Mouse (Mus musculus): ENCODE results near the gene Cdc37.

Gene Cdc37

DNA sequence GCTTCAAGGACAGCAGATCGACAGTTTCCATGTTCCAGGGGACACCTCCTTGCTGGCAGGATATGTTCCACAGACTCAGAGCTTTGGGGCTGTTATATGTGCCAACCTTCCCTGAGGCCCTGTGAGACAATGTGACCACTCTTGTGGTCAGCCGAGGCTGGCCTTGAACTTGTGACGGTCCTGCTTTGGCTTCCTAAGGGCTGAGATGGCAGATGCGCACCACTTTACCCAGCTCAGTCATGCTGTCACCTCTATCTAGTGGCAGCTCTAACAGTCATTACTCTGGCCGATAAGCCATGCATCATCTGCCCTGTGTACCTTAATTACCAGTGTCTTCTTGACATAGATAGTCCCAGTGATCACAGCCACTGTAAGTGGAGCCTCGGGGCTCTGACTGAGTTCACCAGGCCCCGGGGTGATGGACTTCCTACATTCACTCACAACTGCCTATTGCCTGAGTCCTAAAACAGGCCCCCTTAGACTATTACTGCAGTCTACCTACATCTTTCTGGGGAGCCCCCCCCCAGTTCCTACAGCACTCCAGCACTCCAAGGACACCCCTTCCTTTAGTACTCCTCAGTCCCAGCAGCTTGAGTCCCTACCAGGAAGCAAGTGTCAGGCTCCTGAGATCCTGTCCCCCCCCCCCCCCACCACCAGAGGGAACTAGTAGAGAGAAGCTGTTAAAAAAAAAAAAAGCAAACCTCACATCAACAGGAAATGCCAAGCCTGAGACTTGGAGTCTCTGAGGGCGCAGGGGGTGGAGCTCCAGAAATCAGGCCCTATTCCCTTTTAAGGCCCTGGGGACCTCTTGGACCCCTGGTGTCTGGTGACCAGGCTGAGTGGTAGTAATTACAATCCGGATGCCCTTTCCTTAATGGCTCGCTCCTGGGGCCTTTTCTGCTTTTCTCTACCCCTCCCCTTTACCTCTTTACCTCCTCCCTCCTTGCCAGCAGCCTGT lies 17.6 kb upstream of the Cdc37 start:
- DNase-seq (ENCODE audit: low spot score): peak; percentile 51

DNA sequence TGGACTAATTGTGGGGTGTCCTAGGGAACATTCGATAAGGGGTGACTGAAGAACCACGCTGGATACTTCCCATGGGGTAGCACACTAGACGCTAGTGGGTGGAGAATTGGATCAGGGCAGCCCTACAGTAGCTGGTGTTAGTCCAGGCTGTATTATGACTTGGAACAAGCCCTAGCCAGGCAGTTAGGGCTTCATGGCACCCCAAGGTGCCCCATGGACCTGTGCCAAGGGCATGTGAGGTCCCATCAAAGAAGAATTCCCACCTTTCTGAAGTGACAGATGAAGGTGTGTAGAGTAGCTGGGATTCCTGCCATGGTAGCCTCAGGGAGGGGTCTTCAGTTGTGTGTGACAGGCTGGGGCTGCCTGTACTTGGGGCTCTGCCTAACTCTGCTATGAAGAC lies 16.7 kb upstream of the Cdc37 start:
- no peak for DNase-seq (ENCODE audit: low spot score)

DNA sequence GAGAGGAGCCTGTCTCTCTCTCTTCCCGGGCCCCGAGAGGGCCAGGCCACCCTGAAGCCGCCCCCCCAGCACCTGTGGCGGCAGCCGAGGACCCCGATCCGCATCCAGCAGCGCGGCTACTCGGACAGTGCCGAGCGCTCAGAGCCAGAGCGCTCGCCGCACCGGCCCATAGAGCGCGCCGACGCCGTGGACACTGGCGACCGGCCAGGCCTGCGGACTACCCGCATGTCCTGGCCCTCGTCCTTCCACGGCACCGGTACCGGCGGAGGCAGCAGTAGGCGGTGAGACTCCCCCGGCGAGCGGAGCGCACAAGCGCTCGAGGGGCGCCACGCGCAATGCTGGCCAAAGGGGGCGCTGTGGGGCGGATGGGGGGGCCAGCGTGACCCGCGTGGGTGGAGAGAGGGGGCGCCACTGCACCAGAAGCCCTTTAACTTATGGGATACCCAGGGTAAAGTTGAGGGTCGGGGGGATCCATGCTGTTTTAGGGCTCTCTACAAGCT lies 16.2 kb upstream of the Cdc37 start:
- DNase-seq (ENCODE audit: low spot score): no peak

DNA sequence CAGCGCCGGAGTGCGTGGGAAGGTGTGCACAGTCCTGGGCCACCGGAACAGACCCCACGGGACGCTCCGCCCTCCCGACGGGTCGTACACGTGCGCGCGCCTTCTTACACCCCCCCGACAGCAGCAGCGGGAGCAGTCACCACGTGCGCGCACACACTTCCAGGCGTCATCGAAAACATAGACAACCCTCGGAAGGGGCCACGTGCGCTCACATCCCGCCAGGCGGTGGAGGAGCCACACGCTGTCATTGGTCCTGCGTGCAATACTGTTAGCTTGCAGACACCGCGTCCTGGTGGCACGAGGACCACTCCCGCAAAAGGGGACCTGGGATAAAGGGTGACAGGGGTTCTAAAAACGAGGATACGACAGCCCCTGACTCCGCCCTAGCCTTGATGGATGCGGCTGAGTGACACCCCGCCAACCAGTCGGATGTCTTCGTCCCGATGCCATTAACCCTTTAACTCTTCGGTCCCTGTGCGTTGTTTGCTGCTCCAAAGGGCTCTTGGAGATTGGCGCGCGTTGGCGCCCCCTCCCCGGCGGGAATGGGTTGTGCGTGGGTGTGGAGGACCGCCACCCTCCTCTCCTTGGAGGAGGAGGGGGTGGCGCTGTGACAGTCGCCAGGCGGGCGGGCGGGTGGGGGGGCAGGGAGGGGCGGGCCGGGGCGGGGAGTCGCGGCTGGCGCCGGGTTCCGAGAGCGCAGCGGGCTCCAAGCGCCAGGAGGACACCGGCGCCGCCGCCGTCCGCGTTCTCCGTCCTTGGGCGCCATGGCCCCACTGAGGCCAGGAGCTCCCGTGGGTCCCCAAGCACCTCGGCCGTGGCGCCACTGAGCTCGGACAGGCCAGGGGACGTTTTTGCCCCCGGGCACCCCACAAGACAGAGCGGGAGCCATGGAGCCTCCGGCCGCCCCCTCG lies 15.5 kb upstream of the Cdc37 start, which contains the start of gene Pde4a:
TSS of gene Pde4a (plus strand) at position 674 of the 911 bp plus-strand sequence.
- peak; percentile 26 for DNase-seq (ENCODE audit: low spot score)

GRCm38 (mm10) chr9:21164072-21164471 lies 14.3 kb upstream of the Cdc37 start:
- DNase-seq (ENCODE audit: low spot score): no peak

- no peak for DNase-seq (ENCODE audit: low spot score)
Observed at GRCm38 (mm10) chr9:21163086-21164050, 13.6 kb upstream of the Cdc37 start.

DNA sequence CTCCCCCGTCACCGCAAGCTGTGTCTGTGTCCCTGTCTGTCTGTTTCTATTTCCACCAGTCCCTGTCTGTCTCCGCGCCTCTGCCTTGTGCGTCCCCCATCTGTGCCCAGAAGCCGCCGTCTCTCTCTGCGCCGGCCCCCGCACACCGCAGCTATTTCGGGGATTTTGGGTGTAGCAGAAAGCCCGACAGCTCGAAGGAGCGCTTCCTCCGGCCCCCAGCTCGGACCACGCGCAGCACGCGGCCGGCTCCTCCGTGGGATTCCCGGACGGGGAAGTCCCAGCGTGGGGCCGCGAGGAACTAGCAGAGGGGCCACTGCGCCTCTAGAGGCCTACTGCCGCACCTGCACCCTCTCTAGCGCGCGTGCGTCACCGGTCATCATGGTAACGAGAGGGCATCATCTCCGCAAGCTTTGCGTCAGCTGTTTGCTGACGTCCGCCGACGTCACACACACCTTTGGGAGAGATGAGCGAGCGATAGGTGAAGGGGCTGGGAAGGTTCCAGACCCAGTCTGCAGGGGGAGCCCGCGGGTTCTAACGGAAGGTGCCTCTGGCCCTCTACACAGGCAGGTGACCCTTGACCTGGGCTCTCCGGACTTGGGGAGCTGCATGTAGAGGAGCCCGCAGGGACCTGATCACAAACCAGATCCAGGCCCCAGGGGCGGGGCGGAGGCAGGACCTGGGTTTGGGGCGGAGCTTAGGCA lies 11.6 kb upstream of the Cdc37 start:
- peak; percentile 87 for DNase-seq (ENCODE audit: low spot score)

DNA sequence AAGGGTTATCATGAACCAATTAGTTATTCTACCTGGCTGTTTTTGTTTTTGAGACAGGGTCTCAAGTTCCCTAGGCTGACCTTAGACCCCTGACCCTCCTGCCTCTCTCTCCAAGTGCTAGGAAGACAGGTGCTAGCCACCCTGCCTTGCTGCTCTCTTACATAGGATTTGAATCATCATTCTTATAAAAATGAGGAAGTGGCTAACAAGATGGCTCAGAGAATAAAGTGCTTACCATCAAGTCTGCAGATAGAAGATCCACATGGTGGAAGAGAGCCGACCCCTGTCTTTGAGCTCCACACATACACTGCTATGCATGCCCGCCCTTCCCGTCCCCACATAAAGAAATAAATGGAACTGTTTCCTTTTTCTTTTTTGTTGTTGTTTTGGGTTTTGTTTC lies 5.0 kb upstream of the Cdc37 start:
- no peak for DNase-seq (ENCODE audit: low spot score)

DNA sequence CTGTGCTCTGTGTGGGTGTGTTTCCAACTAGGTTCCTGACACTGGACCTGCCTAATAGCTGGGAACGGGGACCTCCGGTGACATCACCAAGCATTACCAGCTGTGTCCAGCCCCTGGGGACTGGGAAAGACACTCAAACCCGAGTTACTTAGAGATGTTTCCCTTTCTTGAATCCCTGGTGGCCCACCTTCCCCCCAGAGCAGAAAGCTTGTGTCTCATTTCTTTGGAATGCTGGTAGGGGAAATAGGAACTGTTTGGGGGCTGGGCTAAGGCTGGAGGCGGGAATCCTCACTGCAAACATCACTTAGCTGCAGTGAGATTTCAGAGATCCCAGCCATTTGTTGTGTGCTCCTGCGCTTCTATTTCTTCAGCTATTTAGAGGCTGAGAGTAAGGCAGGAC lies 4.1 kb upstream of the Cdc37 start:
- no peak for DNase-seq (ENCODE audit: low spot score)

- no peak for DNase-seq (ENCODE audit: low spot score)
Observed at GRCm38 (mm10) chr9:21153331-21153730, 3.5 kb upstream of the Cdc37 start.

DNA sequence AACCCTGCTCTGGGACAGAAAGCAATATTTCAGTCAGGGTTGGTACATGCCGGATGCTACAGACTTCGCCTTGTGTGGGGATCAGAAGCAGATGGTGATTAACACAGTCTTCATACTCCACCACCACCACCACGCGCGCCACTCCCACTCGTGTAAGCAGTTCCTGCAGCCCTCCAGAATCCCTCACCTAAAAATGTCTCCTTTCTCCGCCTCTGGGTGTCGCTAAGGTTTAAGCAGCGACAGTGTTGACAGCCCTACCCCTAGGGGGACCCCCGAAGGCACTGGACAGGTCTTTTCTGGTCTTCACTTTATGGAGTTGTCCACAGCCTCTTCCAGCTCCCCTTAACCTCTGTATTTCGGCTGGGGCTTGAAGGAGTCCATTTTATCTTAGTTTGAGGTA lies 2.9 kb upstream of the Cdc37 start:
- peak; percentile 50 for DNase-seq (ENCODE audit: low spot score)

- no peak for DNase-seq (ENCODE audit: low spot score)
Observed at GRCm38 (mm10) chr9:21149077-21149653, 617 bp downstream of the Cdc37 start.

DNA sequence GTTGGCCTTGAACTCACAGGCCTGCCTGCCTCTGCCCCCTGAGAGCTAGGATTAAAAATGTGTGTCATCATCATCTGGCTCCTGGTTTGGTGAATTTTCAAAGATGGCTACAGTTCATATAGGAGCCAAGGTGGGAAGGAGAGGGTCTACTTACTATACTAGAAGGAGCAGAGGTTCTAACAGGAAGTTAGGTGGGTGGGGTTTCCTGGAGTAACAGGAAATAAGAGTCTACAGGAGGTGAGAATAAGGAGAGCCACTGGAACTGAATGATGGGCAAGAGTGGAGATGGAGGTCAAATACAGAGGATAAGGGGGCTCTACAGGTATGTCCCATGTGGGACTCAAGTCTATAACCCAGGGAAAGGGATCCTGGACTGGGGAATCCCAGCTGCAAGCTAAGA lies 1.4 kb downstream of the Cdc37 start:
- DNase-seq (ENCODE audit: low spot score): no peak

- no peak for DNase-seq (ENCODE audit: low spot score)
Observed at GRCm38 (mm10) chr9:21146722-21147121, 3.1 kb downstream of the Cdc37 start.

DNA sequence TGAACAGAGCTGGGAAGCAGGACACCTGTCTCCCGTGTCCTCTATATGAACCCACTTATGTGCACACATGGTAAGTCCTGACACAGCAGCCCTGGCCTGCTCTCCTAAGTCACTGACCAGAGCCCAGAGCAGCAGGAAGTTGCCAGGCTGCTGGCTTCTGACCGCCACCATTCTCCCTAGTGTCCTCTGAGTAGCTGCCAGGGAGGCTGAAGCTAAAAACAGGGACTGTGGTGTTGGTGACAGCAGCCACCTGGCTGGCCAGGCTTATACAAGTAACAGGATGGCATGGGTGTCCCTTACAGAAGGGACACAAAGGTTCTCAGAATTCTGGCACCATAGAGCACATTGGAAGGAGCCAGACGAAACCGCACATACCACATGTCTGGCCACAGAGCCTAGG lies 4.4 kb downstream of the Cdc37 start:
- no peak for DNase-seq (ENCODE audit: low spot score)

DNA sequence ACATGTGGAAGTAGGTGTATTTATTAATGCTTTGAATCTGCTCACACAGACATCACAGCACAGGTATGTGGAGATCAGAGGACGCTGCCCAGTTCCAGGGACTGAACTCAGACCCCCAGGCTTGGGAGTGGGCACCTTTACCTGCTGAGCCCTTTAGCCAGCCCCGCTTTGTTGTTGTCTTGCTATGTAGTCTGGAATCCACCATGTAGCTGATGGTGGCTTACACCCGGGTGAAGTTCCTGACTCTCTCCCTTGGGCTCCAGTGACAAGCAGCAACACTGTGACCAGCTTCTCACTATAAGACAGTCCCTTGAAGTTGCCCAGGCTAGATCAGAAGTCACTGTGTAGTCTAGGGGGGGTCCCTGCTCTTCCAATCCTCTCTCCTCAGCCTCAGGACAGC lies 5.4 kb downstream of the Cdc37 start:
- DNase-seq (ENCODE audit: low spot score): no peak

GRCm38 (mm10) chr9:21141922-21142321 lies 7.9 kb downstream of the Cdc37 start:
- no peak for DNase-seq (ENCODE audit: low spot score)

DNA sequence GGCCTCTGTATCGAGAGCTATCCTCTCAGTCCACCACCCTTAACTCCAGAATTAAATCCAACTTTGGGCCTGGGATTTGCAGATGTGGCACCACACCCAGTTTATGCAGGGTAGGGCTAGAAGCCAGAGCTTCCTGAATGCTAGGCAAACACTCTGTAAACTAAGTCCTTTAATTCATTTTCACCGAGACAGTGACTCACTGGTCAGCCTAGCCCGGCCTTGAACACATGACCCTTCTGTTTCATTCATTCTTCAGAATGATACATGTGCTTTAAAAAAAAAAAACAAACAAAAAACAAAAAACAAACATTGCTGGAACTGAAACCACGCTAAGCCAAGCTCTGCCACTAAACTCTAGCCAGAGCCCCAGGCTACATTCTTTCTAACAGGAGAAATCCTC lies 11.4 kb downstream of the Cdc37 start:
- no peak for DNase-seq (ENCODE audit: low spot score)

- peak; percentile 68 for DNase-seq (ENCODE audit: low spot score)
Observed at GRCm38 (mm10) chr9:21137229-21137628, 12.6 kb downstream of the Cdc37 start.

GRCm38 (mm10) chr9:21136401-21136800 lies 13.4 kb downstream of the Cdc37 start:
- DNase-seq (ENCODE audit: low spot score): peak; percentile 41
